Mouse (Mus musculus) liver, embryonic 11.5 days (tissue): ENCODE data around the gene Arhgap10. TPM values are rescaled to one million over a fixed set of nuclear protein-coding genes. Genes with fewer than 3 reads are reported as not detected.
A peak's percentile ranks its signal among the peaks of the same experiment; 100 is the strongest.

Experiments
- ATAC-seq: fragments of 200-750 bp; cut with Nextera tagmentation; replicated peaks from 2 replicates; pipeline ENCODE4 v1.8.0; 2017; ENCODE audit warnings: moderate number of reproducible peaks, mild to moderate bottlenecking, moderate TSS enrichment, moderate library complexity; ENCODE audit not compliant: low FRiP score
- DNase-seq: peaks from one replicate; pipeline ENCODE4 v3.0.0-alpha.2; 2017; ENCODE audit warnings: low spot score
- H3K27ac ChIP-seq: fragments of 300-500 bp; sonication (generic); 2 replicates; pipeline ENCODE4 v1.5.1; 2014; ENCODE audit warnings: mild to moderate bottlenecking, low read depth, low read length, control low read depth
- H3K27me3 ChIP-seq: fragments of 300-500 bp; sonication (generic); replicated peaks from 2 replicates; pipeline ENCODE4 v1.6.1; 2014; ENCODE audit warnings: low read length, mixed read lengths; ENCODE audit not compliant: control insufficient read depth, insufficient read depth
- H3K36me3 ChIP-seq: fragments of 300-500 bp; sonication (generic); 2 replicates; pipeline ENCODE4 v1.6.1; 2014; ENCODE audit warnings: mild to moderate bottlenecking, low read length, moderate library complexity, mixed read lengths; ENCODE audit not compliant: control insufficient read depth, insufficient read depth
- H3K4me1 ChIP-seq: fragments of 300-500 bp; sonication (generic); replicated peaks from 2 replicates; pipeline ENCODE4 v1.6.1; 2014; ENCODE audit warnings: low read length, mixed read lengths; ENCODE audit not compliant: control insufficient read depth, insufficient read depth
- H3K4me2 ChIP-seq: fragments of 300-500 bp; sonication (generic); 2 replicates; pipeline ENCODE4 v1.6.1; 2014; ENCODE audit warnings: mild to moderate bottlenecking, control low read depth, moderate library complexity
- H3K4me3 ChIP-seq: fragments of 300-500 bp; sonication (generic); 2 replicates; pipeline ENCODE4 v1.5.1; 2014; ENCODE audit warnings: low read depth, low read length, control low read depth
- H3K9ac ChIP-seq: fragments of 300-500 bp; sonication (generic); 2 replicates; pipeline ENCODE4 v1.6.1; 2014; ENCODE audit warnings: low read depth, low read length, control low read depth
- H3K9me3 ChIP-seq: fragments of 300-500 bp; sonication (generic); 2 replicates; pipeline ENCODE4 v1.6.1; 2016; ENCODE audit warnings: low read length, inconsistent platforms, mixed read lengths; ENCODE audit not compliant: control insufficient read depth
- WGBS: fragments of 180-500 bp; shearing (Covaris S2); extraction: QIAGEN DNeasy Blood & Tissue Kit; methylation state at CpG from one replicate; pipeline ENCODE4 v1.1.7; 2014; 5-methylcytosine and 5-hydroxymethylcytosine counted together
- polyA plus RNA-seq: library from polyadenylated mRNA; unstranded; fragments of >200 nt; fragmentation: Nextera tagmentation; extraction: Ambion mirVana; gene quantifications from 2 replicates; pipeline ENCODE4 v1.2.1, GENCODE M21; 2014

The Arhgap10 gene
- polyA plus RNA-seq, 1 experiment from 2014 or later = 20.2 TPM

GRCm38 (mm10) chr8:77509044-77509443 lies 8.7 kb downstream of the Arhgap10 start:
- Histone ChIP-seq H3K4me2 (no peak overlapping the region), H3K36me3 (no peaks in the 10 kb centered on the region), H3K4me1 (peaks cover 9% of the 10 kb centered on the region; the same call in 1 of the 2 replicates), H3K27me3 (no peaks in the 10 kb centered on the region), H3K4me3 (no peak overlapping the region), H3K9me3 (no peaks in the 10 kb centered on the region), H3K9ac (no peak overlapping the region), H3K27ac (no peak overlapping the region)
- DNase-seq (no peak), ATAC-seq (peak; percentile 52; the same call in 1 of the 2 replicates)
- 61% methylated on average over 7 of the region's 7 CpGs for WGBS

- no peaks in the 10 kb centered on the region for H3K9me3 ChIP-seq
- H3K36me3 ChIP-seq = no peaks in the 10 kb centered on the region
- H3K9ac ChIP-seq = no peak overlapping the region
- DNase-seq = no peak
- WGBS = 70% methylated on average over 10 of the region's 10 CpGs
- no peak overlapping the region for H3K27ac ChIP-seq
- H3K4me1 ChIP-seq = peaks cover 9% of the 10 kb centered on the region; the same call in 1 of the 2 replicates
- no peak overlapping the region for H3K4me3 ChIP-seq
- ATAC-seq = no peak
- H3K4me2 ChIP-seq = no peak overlapping the region
- H3K27me3 ChIP-seq = no peaks in the 10 kb centered on the region
These were observed 10.2 kb downstream of the Arhgap10 start for GRCm38 (mm10) chr8:77507510-77508035.

- Histone ChIP-seq H3K27me3 (no peaks in the 10 kb centered on the region), H3K9ac (no peak overlapping the region), H3K4me2 (no peak overlapping the region), H3K9me3 (no peaks in the 10 kb centered on the region), H3K4me1 (peaks cover 6% of the 10 kb centered on the region; the same call in 1 of the 2 replicates), H3K4me3 (no peak overlapping the region), H3K27ac (no peak overlapping the region), H3K36me3 (no peaks in the 10 kb centered on the region)
- 73% methylated on average over 7 of the region's 7 CpGs for WGBS
- ATAC-seq (no peak), DNase-seq (no peak)
These were observed 11.2 kb downstream of the Arhgap10 start for GRCm38 (mm10) chr8:77506539-77506938.

- H3K36me3 ChIP-seq = no peaks in the 10 kb centered on the region
- WGBS = 85% methylated on average over 6 of the region's 6 CpGs
- no peaks in the 10 kb centered on the region for H3K9me3 ChIP-seq
- H3K27me3 ChIP-seq = no peaks in the 10 kb centered on the region
- H3K4me2 ChIP-seq = no peak overlapping the region
- DNase-seq = no peak
- ATAC-seq = no peak
- H3K4me3 ChIP-seq = no peak overlapping the region
- no peak overlapping the region for H3K9ac ChIP-seq
- H3K4me1 ChIP-seq = peaks cover 3% of the 10 kb centered on the region
- H3K27ac ChIP-seq = no peak overlapping the region
These were observed 15.2 kb downstream of the Arhgap10 start for GRCm38 (mm10) chr8:77502547-77502946.

- Histone ChIP-seq H3K4me1 (peaks cover 11% of the 10 kb centered on the region), H3K27ac (no peak overlapping the region), H3K4me2 (no peak overlapping the region), H3K27me3 (no peaks in the 10 kb centered on the region), H3K9me3 (no peaks in the 10 kb centered on the region), H3K36me3 (no peaks in the 10 kb centered on the region), H3K4me3 (no peak overlapping the region), H3K9ac (no peak overlapping the region)
- DNase-seq (no peak), ATAC-seq (no peak)
- WGBS = 85% methylated on average over 8 of the region's 8 CpGs
These were observed 16.6 kb downstream of the Arhgap10 start for GRCm38 (mm10) chr8:77501131-77501530.

- ATAC-seq = no peak
These were observed 17.5 kb downstream of the Arhgap10 start for GRCm38 (mm10) chr8:77500264-77500663.

GRCm38 (mm10) chr8:77497442-77497841 lies 20.3 kb downstream of the Arhgap10 start:
- H3K27me3 ChIP-seq = no peaks in the 10 kb centered on the region
- H3K4me1 ChIP-seq = peaks cover 21% of the 10 kb centered on the region
- no peak for DNase-seq
- no peaks in the 10 kb centered on the region for H3K36me3 ChIP-seq
- no peak overlapping the region for H3K4me3 ChIP-seq
- H3K9me3 ChIP-seq = no peaks in the 10 kb centered on the region
- peak; percentile 14; the same call in 1 of the 2 replicates for ATAC-seq
- no peak overlapping the region for H3K4me2 ChIP-seq
- no peak overlapping the region for H3K9ac ChIP-seq
- 49% methylated on average over 2 of the region's 2 CpGs for WGBS
- H3K27ac ChIP-seq = no peak overlapping the region

More at GRCm38 (mm10) chr8:77500264-77500663, 17.5 kb downstream of the Arhgap10 start:
- no peak overlapping the region for H3K4me3 ChIP-seq
- WGBS = 89% methylated on average over 3 of the region's 3 CpGs
- no peak overlapping the region for H3K27ac ChIP-seq
- no peaks in the 10 kb centered on the region for H3K27me3 ChIP-seq
- H3K4me1 ChIP-seq = peaks cover 15% of the 10 kb centered on the region
- no peaks in the 10 kb centered on the region for H3K9me3 ChIP-seq
- DNase-seq = no peak
- H3K4me2 ChIP-seq = no peak overlapping the region
- no peaks in the 10 kb centered on the region for H3K36me3 ChIP-seq
- no peak overlapping the region for H3K9ac ChIP-seq

GRCm38 (mm10) chr8:77496253-77496652 lies 21.5 kb downstream of the Arhgap10 start:
- no peaks in the 10 kb centered on the region for H3K27me3 ChIP-seq
- H3K36me3 ChIP-seq = no peaks in the 10 kb centered on the region
- H3K4me1 ChIP-seq = peaks cover 33% of the 10 kb centered on the region
- H3K9me3 ChIP-seq = no peaks in the 10 kb centered on the region
- DNase-seq = no peak
- H3K4me2 ChIP-seq = no peak overlapping the region
- H3K4me3 ChIP-seq = no peak overlapping the region
- H3K9ac ChIP-seq = no peak overlapping the region
- no peak overlapping the region for H3K27ac ChIP-seq
- ATAC-seq = no peak
- 61% methylated on average over 1 of the region's 1 CpGs for WGBS
